Mouse (Mus musculus): Measurements from ENCODE around the gene Sfn. TPM values are rescaled to one million over a fixed set of nuclear protein-coding genes. Genes with fewer than 3 reads are reported as not detected.

Gene Sfn
- total RNA-seq, 1 experiment from 2014 or later = 58.3 TPM

DNA sequence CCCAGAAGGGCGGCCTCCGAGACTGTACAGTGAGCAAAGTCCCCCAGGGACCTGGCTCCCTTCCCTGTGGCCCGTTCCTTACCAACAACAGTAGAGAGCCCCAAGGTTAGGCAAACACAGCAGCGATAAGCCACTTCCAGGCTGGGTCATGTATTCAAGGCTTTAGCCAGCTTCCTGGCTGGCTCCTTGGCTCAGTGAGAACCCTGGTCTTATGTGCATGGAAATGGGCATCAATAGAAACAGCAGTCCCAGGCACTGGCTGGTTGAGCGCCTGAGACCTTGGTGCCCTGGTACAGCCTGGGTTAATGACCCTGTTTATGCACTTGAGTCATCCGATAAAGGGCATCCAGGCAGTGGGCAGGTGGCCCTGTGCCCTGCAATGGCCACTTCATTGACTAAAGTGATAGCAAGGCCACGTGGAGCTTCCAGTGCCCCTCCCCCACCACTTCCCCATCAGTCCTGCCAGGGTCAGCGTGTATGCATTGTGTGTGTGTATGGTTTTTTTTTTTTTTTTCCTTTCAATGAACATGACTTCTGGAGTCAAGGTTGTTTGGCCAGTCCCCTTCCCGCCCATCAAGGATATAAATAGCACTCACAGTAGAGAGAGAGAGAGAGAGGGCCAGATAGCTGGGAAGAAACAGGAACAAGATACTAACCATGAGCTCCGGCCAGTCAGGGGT lies 49.1 kb downstream of the Sfn start, which contains the start of gene Nr0b2:
Gene Nr0b2 (plus strand): TSS at position 609 of the 680 bp plus-strand sequence.
- ATAC-seq (ENCODE audit: extremely low read depth, insufficient number of reproducible peaks, low FRiP score, poor library complexity, severe bottlenecking) = no peak

DNA sequence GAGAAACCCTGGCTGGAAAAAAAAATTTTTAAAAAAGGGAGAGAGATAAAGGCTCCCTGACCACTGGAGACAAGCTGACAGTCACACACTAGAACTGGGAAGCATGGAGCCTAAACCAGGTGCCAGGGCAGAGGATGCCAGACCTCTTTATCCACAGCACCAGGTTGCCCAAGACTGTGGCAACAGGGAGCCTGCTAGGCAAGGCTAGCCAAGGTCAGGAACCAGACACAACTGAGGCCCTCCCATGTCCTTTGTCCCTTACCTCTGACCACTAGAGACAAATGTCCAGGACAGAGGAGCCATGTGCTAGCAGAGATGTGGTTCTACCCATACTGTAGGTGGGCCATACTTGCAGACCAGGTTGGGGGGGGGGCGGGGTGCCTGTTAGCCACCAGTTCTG lies 49.9 kb downstream of the Sfn start:
- ATAC-seq (ENCODE audit: extremely low read depth, insufficient number of reproducible peaks, low FRiP score, poor library complexity, severe bottlenecking) = no peak

Other genes starting within 250 kb of the Sfn start
- gene Wdtc1, start 248.7 kb downstream of the Sfn start, total RNA-seq (2017) = 23.0 and 26.6 TPM in 2 replicates
- 15.8 and 22.7 TPM in 2 replicates for gene Slc9a1, start 232.5 kb downstream of the Sfn start, total RNA-seq (2017)
- 0.12 TPM in 2 replicates for gene Tent5b, start 122.0 kb downstream of the Sfn start, total RNA-seq (2017)
- not detected in 2 replicates for gene Trnp1, start 103.6 kb downstream of the Sfn start, total RNA-seq (2017)
- gene Kdf1, start 83.2 kb downstream of the Sfn start, total RNA-seq (2017) = not detected in 2 replicates
- 48.3 and 65.1 TPM in 2 replicates for gene Nudc, start 56.2 kb downstream of the Sfn start, total RNA-seq (2017)
- gene Nr0b2, start 48.8 kb downstream of the Sfn start, total RNA-seq (2017) = not detected in 2 replicates
- 26.7 and 37.9 TPM in 2 replicates for gene Gpatch3, start 27.4 kb downstream of the Sfn start, total RNA-seq (2017)
- 12.1 and 22.1 TPM in 2 replicates for gene Gpn2, start 17.8 kb downstream of the Sfn start, total RNA-seq (2017)
- gene Zdhhc18, start 48.0 kb upstream of the Sfn start, total RNA-seq (2017) = 91.5 and 99.5 TPM in 2 replicates
- gene Pigv, start 70.5 kb upstream of the Sfn start, total RNA-seq (2017) = 13.2 and 22.0 TPM in 2 replicates
- gene Arid1a, start 154.6 kb upstream of the Sfn start, total RNA-seq (2017) = 97.9 and 100 TPM in 2 replicates

Data from neutrophil, adult 5-6 weeks (primary cell).